Mouse (Mus musculus) spleen, adult 12 weeks (tissue): ENCODE measurements around the gene Limch1.

Experiments
- DNase-seq: peaks from one replicate; pipeline ENCODE4 v3.0.0; 2022; ENCODE audit warnings: low spot score

Gene Limch1

GRCm38 (mm10) chr5:66745390-66745995 lies at the start of gene Limch1:
TSS of gene Limch1 (plus strand) at chr5:66745827.
- no peak for DNase-seq

DNA sequence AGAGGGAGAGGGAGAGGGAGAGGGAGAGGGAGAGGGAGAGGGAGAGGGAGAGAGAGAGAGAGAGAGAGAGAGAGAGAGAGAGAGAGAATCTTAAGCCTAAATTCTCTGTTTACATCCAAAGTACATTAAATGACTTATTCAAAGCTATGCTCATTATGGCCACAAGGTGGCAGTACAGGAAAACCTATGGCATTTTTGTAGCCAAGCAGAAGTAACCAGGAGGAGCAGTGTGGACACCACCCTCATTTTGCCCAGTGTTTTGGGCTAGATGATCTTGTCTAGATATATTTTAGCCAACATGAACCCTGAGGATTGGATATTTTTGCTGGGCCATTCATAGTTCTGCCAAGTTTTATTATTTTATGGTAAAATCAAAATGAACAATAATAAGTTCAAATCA lies 48.5 kb upstream of the Limch1 start:
- DNase-seq, result no peak

DNA sequence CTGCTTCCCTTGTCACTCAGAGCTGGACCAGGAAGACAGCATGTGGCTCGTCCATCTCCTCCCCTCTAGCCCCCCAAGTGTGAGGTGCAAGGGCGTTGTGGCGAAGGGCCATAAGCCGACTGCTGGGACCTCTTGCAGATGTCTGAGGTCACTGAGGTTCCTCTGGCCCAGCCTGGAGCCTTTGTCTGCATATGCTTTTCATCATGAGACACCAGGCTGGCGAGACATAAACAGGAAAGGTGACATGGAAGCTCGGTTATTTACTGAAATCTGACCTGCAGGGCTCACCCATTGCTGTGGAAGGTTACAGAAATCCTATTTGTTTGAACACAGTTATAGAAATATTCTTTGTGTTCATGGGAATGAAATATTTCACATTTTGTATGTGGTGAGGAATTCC lies 45.7 kb upstream of the Limch1 start:
- no peak for DNase-seq

DNA sequence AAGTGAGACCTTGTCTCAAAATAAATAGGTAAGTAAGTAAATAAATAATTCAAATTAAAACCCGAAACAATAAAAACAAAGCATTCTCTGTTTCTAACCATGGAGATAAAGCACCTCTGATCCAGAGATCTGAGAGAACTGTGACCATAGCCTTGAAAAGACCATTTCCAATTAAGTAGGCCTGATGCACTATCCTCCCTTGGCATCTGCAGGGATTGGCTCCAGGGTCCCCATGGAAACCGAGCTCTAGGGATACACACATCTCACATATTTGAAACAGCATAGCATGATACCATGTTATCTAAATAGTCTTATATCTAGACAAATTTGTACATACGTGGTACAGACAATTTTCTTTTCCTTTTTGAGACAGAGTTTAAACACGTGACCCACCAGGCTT lies 43.7 kb upstream of the Limch1 start:
- DNase-seq, result no peak

DNA sequence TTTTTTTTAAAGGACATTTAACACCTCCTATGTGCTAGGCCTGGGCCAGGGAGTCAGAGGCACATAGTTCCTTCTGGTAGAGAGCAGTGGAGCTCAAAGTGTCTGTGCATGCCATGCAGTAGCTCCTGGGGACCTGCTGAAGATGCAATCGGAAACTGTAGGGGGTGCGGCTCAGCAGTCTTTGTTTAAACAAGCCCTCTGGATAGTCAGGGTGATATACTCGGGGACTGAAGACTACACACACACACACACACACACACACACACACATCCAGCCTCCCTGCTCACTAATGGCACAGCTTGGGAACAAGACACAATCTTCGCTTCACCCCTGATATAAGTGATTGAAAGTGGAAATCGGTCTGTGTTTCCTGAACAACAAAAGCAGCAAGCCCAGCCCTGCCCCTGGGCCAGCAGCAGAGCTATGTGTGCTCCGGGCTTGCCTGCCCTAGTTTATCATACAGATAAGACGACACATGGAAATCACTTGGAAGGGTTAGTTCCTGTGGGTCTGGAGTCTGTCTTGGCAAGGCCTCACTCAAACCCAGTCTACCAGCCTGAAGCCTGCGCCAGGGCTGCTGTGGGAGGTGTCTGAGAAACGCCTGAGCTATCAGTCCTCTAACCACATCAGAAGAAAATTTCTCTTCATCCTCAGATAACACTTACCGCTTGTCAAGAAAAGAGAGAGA lies 42.2 kb upstream of the Limch1 start:
- no peak for DNase-seq

DNA sequence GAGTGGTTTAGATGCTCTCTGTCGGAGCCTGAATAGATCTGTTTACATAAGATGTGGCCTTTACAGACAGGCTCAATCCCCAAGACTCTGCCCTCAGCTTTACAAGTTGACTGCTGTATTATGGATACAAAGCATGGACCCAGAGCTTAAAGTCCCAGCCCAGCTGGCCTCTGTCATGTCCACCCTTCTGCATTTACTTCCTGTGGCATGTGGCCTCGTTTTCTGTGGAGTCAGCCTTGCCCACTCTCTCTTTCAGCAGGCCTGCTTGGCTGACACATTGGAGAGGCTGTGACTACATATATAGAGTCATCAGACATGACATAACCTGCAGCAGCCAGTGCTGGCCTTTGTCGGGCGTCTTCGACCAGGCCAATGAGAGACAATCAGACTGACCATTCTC lies 37.8 kb upstream of the Limch1 start:
- DNase-seq, result no peak

GRCm38 (mm10) chr5:66710445-66711019 lies 35.1 kb upstream of the Limch1 start:
- no peak for DNase-seq

DNA sequence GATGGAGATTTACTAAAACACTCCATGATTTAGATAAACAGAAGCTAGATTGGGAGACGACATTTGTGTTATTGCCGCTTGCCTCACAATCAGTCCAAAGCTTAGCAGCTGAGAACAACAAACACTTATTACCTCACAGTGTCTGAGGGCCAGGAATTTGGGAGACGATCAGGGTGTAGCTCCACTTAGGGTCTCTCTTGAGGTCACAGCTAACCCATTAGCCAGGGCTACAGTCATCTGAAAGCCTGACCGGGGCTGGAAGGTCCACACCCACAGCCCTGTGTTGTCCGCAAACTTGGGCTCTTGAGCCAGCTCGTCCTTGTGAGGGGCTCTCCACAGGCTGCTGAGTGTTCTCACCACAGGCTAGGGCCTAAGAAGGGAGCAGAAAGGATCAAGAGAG lies 32.8 kb upstream of the Limch1 start:
- no peak for DNase-seq

GRCm38 (mm10) chr5:66715498-66715931 lies 30.1 kb upstream of the Limch1 start:
- no peak for DNase-seq

DNA sequence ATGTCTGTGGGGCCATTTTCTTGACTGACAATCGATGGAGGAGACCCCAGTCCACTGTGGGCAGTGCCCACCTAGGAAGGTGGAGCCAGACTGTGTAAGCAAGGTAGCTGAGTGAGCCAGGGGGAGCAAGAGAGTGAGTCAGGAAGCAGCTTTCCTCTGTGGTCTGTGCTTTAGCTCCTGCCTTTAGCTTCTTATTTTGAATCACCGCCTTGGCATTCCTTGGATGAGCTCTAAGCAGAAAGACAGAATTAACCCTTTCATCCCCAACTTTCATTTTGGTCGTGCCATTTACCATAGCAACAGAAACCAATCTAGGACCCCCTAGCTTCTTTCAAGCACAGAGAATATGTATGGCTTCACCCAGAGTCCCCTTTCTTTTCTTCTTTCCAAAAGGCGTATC lies 27.7 kb upstream of the Limch1 start:
- no peak for DNase-seq

GRCm38 (mm10) chr5:66718413-66718812 lies 27.2 kb upstream of the Limch1 start:
- no peak for DNase-seq

DNA sequence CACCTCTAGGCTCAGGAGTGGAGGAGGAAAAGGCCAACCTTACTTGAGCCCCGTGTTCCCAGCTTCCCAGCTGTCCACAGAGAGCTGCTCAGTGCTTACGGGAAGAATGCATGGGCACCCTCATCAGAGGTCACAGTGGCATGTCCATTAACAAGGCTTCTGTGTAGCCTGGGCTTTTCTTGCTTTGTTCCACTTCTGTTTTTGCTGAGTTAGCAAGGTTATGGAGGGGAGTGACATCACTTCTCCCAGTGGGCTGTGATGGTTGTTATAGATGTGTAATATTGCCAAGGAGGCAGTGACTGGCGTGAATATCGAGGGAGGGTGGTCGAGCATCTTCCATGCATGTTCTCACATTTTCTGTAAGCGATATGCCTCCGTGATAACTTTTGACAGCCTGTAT lies 26.7 kb upstream of the Limch1 start:
- no peak for DNase-seq

GRCm38 (mm10) chr5:66720921-66721320 lies 24.7 kb upstream of the Limch1 start:
- no peak for DNase-seq

GRCm38 (mm10) chr5:66722586-66722985 lies 23.0 kb upstream of the Limch1 start:
- DNase-seq, result no peak

DNA sequence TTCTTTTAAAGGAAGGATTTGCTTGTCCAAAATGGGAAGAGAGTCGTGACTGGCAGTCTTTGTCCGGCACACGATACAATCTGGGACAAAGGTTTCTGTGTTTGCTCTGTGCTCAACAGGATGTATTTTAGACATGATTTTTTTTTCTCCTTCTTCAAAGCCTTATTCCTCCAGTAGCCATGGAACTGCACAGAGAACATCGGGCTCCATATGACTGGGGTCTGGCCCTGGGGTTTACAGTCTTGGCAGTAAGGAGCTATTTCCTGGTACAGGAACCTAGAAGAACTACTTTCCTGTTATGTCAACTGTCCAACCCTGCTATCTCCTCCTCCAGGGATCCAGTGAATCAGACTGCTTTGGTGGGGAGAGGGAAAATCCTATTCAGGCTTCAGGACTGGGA lies 22.6 kb upstream of the Limch1 start:
- no peak for DNase-seq

DNA sequence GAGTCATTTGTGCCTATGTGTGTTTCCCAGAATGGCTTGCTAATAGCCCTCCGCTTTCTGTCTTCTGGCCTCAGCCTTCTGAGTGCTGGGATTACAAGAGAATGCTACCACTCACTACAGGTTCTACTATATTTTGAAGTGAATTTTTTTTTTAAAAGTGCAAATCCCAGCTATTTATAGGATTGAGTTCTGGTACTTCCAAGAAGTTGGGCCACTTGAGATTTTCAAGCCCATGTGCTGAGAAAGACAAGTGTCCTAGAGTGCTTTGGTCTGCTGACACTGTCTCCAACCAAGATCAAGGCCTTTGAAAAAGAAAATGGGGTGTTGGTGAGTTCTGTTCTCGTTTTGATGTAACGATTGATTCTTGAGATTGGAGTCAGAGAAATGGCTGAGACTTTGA lies 22.0 kb upstream of the Limch1 start:
- DNase-seq, result no peak

GRCm38 (mm10) chr5:66729306-66729705 lies 16.3 kb upstream of the Limch1 start:
- no peak for DNase-seq

GRCm38 (mm10) chr5:66730621-66731301 lies 14.9 kb upstream of the Limch1 start:
- no peak for DNase-seq

- no peak for DNase-seq
These were observed 14.3 kb upstream of the Limch1 start for GRCm38 (mm10) chr5:66731302-66731697.

DNA sequence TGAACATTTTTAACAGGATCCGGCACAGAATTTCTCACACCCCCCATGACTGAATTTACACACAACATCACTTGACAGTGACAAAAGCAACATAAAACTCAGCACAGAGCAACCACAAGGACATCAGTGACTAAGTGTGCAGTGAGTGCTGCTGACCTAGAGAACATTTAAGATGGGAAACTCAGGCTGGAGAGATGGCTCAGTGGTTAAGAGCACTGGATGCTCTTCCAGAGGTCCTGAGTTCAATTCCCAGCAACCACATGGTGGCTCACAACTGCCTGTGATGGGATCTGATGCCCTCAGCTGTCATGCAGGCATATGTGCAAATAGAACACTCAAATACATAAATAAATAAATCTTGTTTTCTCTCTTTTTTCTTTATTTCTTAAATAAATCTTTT lies 12.1 kb upstream of the Limch1 start:
- no peak for DNase-seq

DNA sequence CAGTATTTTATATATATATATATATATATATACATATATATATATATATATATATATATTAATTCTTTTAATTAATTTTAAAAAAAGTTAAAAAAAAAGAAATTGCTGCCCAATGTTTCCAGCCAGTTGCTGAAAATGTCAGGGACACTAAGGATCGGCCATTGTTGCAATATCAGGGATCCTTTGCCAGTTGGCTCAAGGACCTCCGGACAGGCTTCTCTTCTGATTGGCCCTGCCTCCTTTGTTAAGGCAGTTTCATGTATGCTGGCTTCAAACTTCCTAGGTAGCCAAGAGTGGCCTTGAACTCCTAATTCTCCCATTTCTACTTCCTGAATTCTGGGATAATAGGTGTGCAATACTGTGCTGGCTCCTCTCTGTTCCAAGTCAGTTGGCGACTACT lies 6.3 kb upstream of the Limch1 start:
- no peak for DNase-seq

DNA sequence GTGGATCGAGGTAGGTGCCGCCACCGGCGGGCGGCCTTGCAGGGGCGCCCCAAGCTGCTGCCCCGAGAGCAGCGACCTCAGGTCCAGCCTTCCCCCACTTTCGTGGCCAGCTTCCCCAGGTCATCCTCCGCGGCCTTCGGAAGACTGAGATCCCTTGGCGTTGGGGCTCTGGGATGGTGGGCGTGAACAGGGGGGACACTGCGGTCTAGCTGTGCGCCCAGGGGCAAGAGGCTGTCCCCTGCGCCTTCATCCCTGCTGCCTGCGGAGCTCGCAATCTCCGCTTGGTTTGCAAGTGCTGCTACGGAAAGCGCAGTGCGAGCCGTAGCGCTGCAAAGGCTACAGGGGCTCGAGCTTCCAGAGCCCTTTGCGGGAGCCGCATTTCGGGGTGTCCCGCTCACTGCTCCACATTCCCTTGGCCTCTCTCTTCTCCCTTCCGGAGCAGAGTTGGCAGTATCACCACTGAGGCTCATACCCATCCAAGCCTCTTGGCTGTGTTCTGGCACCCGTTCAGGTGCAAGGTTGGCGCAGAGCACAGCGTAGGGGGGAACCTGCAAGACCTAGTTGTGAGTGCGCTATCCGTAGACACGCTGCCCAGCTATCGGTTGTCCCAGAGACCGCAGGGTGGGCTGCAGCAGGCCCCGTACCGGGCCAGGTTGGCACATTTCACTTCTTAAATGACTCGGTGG lies 512 bp downstream of the Limch1 start:
- no peak for DNase-seq

DNA sequence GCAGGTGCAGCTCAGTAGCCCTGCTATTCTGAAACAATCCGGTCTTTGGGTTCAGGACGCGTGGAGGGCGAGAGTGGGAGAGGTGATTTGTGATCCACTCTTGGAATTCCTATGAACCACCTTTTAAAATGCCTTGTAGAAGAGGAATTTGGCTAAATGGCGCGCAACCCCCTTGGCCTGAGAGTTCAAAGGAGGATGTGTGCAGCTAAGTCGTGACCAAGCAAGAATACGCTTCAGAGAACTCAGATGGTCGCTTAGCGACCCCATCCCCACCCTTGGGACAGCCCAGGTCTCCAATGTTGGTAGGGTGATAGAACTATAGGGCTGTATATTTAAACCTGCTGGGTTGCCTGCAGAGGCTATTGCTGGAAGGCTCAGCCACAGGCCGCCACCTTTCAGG lies 1.1 kb downstream of the Limch1 start:
- no peak for DNase-seq
